Mouse (Mus musculus): ENCODE measurements around the gene Mycbp. TPM values are rescaled to one million over a fixed set of nuclear protein-coding genes. Genes with fewer than 3 reads are reported as not detected.

Gene Mycbp
- polyA plus RNA-seq (2012; rRNA removed) = 10.7 and 15.7 TPM in 2 replicates

DNA sequence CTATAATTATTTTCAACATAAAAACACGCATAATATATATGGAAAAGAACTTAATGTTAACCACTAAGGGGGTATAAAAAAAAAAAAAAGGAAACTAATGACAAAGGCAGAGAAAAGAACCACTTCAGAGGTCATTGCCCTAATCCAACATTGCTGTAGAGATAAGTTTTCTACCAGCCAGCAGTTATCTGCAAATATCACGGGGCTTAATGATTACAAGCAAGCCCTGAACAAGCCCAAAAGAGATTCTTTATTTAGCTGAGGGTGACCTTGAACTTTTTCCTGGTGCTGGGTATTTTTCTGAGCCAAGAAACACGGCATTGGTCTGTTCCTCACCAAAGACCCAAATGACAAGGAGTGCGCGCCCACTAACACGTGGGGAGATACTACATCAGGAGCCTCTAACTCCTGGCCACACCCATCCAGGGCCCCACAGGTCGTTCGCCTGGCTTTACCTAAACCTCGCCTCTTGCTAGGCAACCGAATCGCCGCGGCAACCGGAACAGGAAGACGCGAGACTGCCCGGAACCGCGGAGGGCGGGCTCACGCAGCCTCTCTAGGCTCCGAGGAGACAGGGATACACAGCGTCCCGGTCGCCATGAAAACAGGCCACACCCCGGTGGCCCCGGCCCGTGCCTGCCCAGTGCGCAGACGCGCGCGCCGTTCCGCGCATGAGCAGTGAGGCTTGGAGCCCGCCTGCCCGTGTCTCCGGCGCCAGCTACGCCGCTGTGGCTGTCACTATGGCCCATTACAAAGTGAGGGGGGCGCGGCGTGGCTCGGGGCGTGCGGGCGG is at the start of gene Mycbp:
TSS of gene Mycbp (plus strand) at position 500 of the 793 bp plus-strand sequence.
- Histone ChIP-seq H3K4me3 (replicated peaks; ENCODE audit: extremely low read depth, low read depth, low read length) (peak within 1 kb of the TSS; percentile 94), H3K4me1 (ENCODE audit: control insufficient read depth, insufficient read depth, low read length) (no peaks in the 10 kb centered on the region)
- TF ChIP-seq POLR2A (IDR thresholded peaks at IDR 0.05; ENCODE audit: borderline replicate concordance, extremely low read depth, low read depth, low read length) = peak; percentile 53; the same call in 1 of the 2 replicates
- no peak for TF ChIP-seq CTCF (IDR thresholded peaks at IDR 0.05; ENCODE audit: insufficient read depth, low read length)
- DNase-seq = peak; percentile 99
- WGBS = 1% methylated on average over 49 of the region's 49 CpGs

DNA sequence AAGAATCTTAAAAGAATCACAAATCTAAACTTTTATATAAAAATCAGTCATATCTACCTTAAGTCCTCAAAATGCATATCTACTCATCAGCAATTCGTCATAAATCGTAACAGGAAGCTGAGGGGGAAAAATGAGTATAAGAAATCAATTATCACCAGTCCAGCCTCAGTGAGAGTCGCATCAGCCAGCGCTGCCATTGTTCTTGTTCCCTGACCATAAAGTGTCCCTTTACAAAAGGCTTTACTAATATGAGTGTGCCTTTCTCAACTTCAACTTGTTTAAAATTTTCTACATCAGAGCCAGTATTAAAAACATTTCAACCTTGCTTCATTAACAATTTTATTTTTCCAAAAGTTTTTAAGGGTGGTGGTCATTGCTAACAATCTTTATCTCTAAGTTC is 47.7 kb upstream of the Mycbp start:
- Histone ChIP-seq H3K4me1 (ENCODE audit: control insufficient read depth, insufficient read depth, low read length) (no peaks in the 10 kb centered on the region), H3K4me3 (replicated peaks; ENCODE audit: extremely low read depth, low read depth, low read length) (no peak overlapping the region)
- TF ChIP-seq CTCF (IDR thresholded peaks at IDR 0.05; ENCODE audit: insufficient read depth, low read length) (no peak), POLR2A (IDR thresholded peaks at IDR 0.05; ENCODE audit: borderline replicate concordance, extremely low read depth, low read depth, low read length) (no peak)
- WGBS = 64% methylated on average over 4 of the region's 4 CpGs
- no peak for DNase-seq

DNA sequence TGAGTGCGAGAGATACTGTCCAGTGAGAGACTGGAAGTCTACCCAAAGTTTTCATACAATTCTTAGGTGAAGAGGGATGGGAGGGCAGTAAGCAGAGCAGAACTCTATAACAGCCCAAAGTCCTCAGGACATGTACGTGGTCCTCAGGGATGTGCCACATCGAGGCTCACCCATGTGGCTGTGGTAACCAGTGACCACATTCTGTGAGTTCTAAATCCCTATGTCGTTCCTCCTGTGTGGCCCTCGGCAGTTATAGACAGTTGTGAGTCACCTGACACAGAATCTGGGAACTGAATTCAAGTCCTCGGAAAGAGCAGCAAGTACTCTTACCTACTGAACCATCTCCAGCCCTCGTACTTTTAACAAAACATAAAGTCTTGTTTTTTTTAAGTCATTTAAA is 46.5 kb upstream of the Mycbp start:
- WGBS = 84% methylated on average over 7 of the region's 7 CpGs

DNA sequence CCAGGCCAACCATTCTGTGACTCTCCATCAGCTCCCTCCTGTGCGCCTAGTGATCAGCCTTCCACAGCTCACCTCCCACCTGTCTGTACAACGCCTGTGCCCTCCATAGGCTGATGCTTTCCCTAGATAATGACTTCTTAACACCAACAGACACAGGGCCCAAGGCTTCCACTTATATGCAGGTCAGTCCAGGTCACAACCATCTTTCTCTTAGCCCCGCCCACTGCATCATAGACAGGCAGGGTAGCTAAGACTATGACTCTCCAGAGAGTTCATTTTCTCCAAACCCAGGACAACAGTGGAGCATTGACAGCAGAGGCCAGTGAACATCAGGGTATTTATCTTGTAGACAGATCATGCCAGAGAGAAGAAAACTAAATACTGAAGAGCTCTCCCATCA is 45.3 kb upstream of the Mycbp start, which contains the start of gene 4933427I04Rik:
TSS of gene 4933427I04Rik (plus strand) at position 301 of the 400 bp plus-strand sequence.
- no peak within 1 kb of the TSS for H3K4me3 ChIP-seq (replicated peaks; ENCODE audit: extremely low read depth, low read depth, low read length)
- DNase-seq = no peak
- 66% methylated on average over 3 of the region's 3 CpGs for WGBS

More for the DNA sequence above, 46.5 kb upstream of the Mycbp start:
- Histone ChIP-seq H3K4me3 (replicated peaks; ENCODE audit: extremely low read depth, low read depth, low read length) (no peak overlapping the region), H3K4me1 (ENCODE audit: control insufficient read depth, insufficient read depth, low read length) (no peaks in the 10 kb centered on the region)
- no peak for DNase-seq
- TF ChIP-seq CTCF (IDR thresholded peaks at IDR 0.05; ENCODE audit: insufficient read depth, low read length) (no peak), POLR2A (IDR thresholded peaks at IDR 0.05; ENCODE audit: borderline replicate concordance, extremely low read depth, low read depth, low read length) (no peak)

DNA sequence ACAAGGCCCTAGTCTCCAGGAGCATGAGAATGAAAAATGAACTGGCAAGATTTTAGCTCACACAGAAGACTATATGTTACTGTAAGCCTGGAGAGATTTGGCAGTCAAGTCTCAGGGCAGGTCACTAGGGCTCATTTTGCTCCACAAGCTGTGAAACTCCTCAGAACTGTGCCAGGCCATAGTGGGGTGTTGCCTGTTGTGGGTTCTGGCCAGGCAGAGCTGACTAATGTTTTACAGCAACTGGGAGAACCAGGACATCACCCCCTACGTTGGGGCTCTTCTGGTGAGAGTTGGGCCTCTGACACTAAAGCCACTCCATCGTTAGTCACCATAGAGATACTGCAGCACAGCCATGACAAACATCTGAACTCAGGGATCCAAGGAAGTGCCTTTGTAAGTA is 44.8 kb upstream of the Mycbp start:
- WGBS = 47% methylated on average over 2 of the region's 2 CpGs
- no peak overlapping the region for H3K4me3 ChIP-seq (replicated peaks; ENCODE audit: extremely low read depth, low read depth, low read length)
- TF ChIP-seq CTCF (IDR thresholded peaks at IDR 0.05; ENCODE audit: insufficient read depth, low read length) (no peak), POLR2A (IDR thresholded peaks at IDR 0.05; ENCODE audit: borderline replicate concordance, extremely low read depth, low read depth, low read length) (no peak)
- no peaks in the 10 kb centered on the region for H3K4me1 ChIP-seq (ENCODE audit: control insufficient read depth, insufficient read depth, low read length)
- DNase-seq = no peak

More for the DNA sequence above, 45.3 kb upstream of the Mycbp start, which contains the start of gene 4933427I04Rik:
- H3K4me1 ChIP-seq (ENCODE audit: control insufficient read depth, insufficient read depth, low read length) = no peaks in the 10 kb centered on the region
- TF ChIP-seq CTCF (IDR thresholded peaks at IDR 0.05; ENCODE audit: insufficient read depth, low read length) = no peak
- TF ChIP-seq POLR2A (IDR thresholded peaks at IDR 0.05; ENCODE audit: borderline replicate concordance, extremely low read depth, low read depth, low read length) = no peak

DNA sequence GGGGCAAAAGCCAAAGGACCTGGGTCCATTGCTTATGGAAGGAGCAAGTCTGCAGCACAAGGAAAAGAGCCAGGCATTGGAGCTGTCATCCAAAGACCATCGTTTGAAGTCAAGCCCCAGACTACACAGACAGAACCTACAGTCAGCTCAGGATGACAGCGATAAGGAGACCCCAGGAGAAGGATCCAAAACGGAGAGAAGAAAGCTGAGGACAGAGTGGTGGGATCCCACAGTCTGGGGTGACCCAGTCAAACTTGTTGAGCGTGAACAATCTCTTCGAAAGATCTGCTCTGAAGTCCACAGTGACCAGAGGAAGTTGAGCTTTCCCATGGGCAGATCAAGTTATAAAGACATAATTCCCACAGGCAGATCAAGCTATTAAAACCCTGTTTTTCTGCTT is 44.0 kb upstream of the Mycbp start:
- 81% methylated on average over 5 of the region's 5 CpGs for WGBS
- TF ChIP-seq CTCF (IDR thresholded peaks at IDR 0.05; ENCODE audit: insufficient read depth, low read length) (no peak), POLR2A (IDR thresholded peaks at IDR 0.05; ENCODE audit: borderline replicate concordance, extremely low read depth, low read depth, low read length) (no peak)

DNA sequence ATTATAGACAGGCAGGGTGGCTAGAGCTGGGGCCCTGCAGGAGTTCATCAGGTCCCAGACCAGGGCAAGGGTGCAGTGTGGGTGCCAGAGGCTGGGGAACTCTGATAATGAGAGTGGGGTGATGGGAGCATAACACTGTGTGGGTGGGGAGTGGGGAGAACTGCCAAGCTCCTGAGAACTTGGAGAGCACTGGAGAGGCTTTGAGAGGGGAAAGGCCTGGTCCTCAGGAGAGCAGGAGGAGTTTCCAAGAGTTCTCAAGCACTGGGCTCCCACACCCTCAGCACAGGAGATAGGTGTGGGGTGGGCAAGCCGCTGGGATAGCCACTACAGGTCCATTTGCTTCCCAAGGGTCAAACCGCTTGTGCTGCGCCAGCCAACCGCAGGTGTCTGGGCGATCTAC is 10.9 kb upstream of the Mycbp start:
- WGBS = 62% methylated on average over 5 of the region's 5 CpGs
- H3K4me3 ChIP-seq (replicated peaks; ENCODE audit: extremely low read depth, low read depth, low read length) = no peak overlapping the region
- DNase-seq = peak; percentile 71
- H3K4me1 ChIP-seq (ENCODE audit: control insufficient read depth, insufficient read depth, low read length) = no peaks in the 10 kb centered on the region
- TF ChIP-seq CTCF (IDR thresholded peaks at IDR 0.05; ENCODE audit: insufficient read depth, low read length) = no peak
- TF ChIP-seq POLR2A (IDR thresholded peaks at IDR 0.05; ENCODE audit: borderline replicate concordance, extremely low read depth, low read depth, low read length) = no peak

More for the DNA sequence above, 44.0 kb upstream of the Mycbp start:
- no peak for DNase-seq
- no peak overlapping the region for H3K4me3 ChIP-seq (replicated peaks; ENCODE audit: extremely low read depth, low read depth, low read length)
- no peaks in the 10 kb centered on the region for H3K4me1 ChIP-seq (ENCODE audit: control insufficient read depth, insufficient read depth, low read length)

DNA sequence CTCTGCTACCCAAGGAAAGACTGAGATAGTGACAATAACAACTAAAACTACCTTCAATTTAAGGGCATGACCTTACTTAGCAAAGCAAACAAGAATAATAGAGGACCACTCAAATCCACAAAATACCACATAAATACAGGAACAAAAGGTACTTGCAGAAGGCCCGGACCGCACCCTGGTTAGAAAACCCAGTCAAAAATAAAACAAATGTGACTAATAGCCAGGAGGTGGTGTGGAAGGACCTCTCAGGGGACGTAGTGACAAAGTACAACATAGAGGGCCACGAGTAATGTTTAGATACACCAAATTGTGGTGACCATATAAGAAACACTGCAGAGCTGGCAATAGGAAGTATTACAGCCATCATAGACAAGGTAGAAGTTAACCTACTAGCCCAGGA is 10.3 kb upstream of the Mycbp start:
- 58% methylated on average over 4 of the region's 4 CpGs for WGBS
- peak; percentile 20 for DNase-seq
- no peak for TF ChIP-seq CTCF (IDR thresholded peaks at IDR 0.05; ENCODE audit: insufficient read depth, low read length)
- TF ChIP-seq POLR2A (IDR thresholded peaks at IDR 0.05; ENCODE audit: borderline replicate concordance, extremely low read depth, low read depth, low read length) = no peak
- Histone ChIP-seq H3K4me3 (replicated peaks; ENCODE audit: extremely low read depth, low read depth, low read length) (no peak overlapping the region), H3K4me1 (ENCODE audit: control insufficient read depth, insufficient read depth, low read length) (no peaks in the 10 kb centered on the region)

DNA sequence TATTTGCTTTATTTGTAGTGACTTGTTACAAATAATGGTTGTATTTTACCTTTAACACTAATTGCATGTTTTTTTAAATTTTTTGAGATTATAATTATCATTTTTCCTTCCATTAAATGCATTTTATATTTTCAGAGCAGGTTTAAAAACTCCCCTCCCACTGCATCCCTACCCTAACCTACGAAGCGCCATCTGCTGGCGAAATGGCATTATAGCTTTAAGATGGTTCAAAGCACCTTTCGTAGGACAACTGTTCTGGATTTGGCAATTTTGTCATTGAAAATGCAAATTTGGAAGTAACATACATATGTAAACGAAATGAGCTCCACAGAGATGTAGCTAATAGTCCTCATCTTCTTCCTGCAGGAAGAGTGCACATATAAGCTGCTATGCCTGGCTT is 5.9 kb upstream of the Mycbp start:
- TF ChIP-seq CTCF (IDR thresholded peaks at IDR 0.05; ENCODE audit: insufficient read depth, low read length) (peak; percentile 58), POLR2A (IDR thresholded peaks at IDR 0.05; ENCODE audit: borderline replicate concordance, extremely low read depth, low read depth, low read length) (no peak)
- DNase-seq = peak; percentile 28
- 9% methylated on average over 5 of the region's 5 CpGs for WGBS

DNA sequence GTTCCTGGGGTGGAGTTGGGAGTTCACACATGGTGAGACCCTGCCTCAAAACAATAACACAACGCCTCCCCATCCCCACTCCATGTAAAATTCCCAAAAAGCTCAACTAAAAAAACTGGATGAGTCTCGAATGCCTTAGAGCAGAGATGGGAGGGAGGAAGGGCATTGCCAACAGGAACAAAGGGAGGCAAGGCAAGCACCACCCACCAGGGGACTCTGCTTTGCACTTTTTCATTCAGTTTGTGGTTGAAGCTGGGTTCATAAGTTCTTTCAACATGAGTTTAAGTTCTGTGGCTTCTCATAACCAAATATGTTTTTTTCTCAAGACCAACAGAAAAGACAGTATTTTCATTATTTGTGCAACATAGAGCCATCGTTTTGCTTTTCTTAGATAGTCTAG is 1.2 kb upstream of the Mycbp start:
- WGBS = 73% methylated on average over 3 of the region's 3 CpGs
- no peak for TF ChIP-seq POLR2A (IDR thresholded peaks at IDR 0.05; ENCODE audit: borderline replicate concordance, extremely low read depth, low read depth, low read length)
- TF ChIP-seq CTCF (IDR thresholded peaks at IDR 0.05; ENCODE audit: insufficient read depth, low read length) = no peak
- H3K4me3 ChIP-seq (replicated peaks; ENCODE audit: extremely low read depth, low read depth, low read length) = no peak overlapping the region

More for the DNA sequence above, 5.9 kb upstream of the Mycbp start:
- no peaks in the 10 kb centered on the region for H3K4me1 ChIP-seq (ENCODE audit: control insufficient read depth, insufficient read depth, low read length)
- H3K4me3 ChIP-seq (replicated peaks; ENCODE audit: extremely low read depth, low read depth, low read length) = no peak overlapping the region

More for the DNA sequence above, 1.2 kb upstream of the Mycbp start:
- no peak for DNase-seq
- H3K4me1 ChIP-seq (ENCODE audit: control insufficient read depth, insufficient read depth, low read length) = no peaks in the 10 kb centered on the region

Measured in lung, adult 2 months (tissue).